Mouse (Mus musculus): Measurements from ENCODE around the gene Ldb2. TPM values are rescaled to one million over a fixed set of nuclear protein-coding genes. Genes with fewer than 3 reads are reported as not detected.

Ldb2 gene
- polyA plus RNA-seq, 1 experiment from 2014 or later: 3.5 TPM

- Histone ChIP-seq H3K4me2 (no peak overlapping the region), H3K4me1 (replicated peaks) (no peaks in the 10 kb centered on the region), H3K9ac (no peak overlapping the region), H3K4me3 (replicated peaks) (no peak overlapping the region), H3K9me3 (replicated peaks) (no peaks in the 10 kb centered on the region), H3K36me3 (replicated peaks) (no peaks in the 10 kb centered on the region), H3K27ac (replicated peaks) (no peak overlapping the region), H3K27me3 (no peaks in the 10 kb centered on the region)
- ATAC-seq (ENCODE audit: insufficient read depth): no peak
- WGBS (ENCODE audit: insufficient replicate concordance): 34% methylated on average over 1 of the region's 1 CpGs
These were observed 210.2 kb downstream of the Ldb2 start for GRCm38 (mm10) chr5:44589318-44589717.

GRCm38 (mm10) chr5:44586571-44586970 is 212.9 kb downstream of the Ldb2 start:
- 52% methylated on average over 5 of the region's 5 CpGs for WGBS (ENCODE audit: insufficient replicate concordance)
- H3K27ac ChIP-seq (replicated peaks): no peak overlapping the region
- ATAC-seq (ENCODE audit: insufficient read depth): no peak
- H3K9me3 ChIP-seq (replicated peaks): no peaks in the 10 kb centered on the region
- no peaks in the 10 kb centered on the region for H3K27me3 ChIP-seq
- H3K4me3 ChIP-seq (replicated peaks): no peak overlapping the region
- H3K4me2 ChIP-seq: no peak overlapping the region
- no peak overlapping the region for H3K9ac ChIP-seq
- no peaks in the 10 kb centered on the region for H3K36me3 ChIP-seq (replicated peaks)
- no peaks in the 10 kb centered on the region for H3K4me1 ChIP-seq (replicated peaks)

GRCm38 (mm10) chr5:44579899-44580459 is 219.5 kb downstream of the Ldb2 start:
- Histone ChIP-seq H3K4me3 (replicated peaks) (no peak overlapping the region), H3K9ac (no peak overlapping the region), H3K27me3 (no peaks in the 10 kb centered on the region), H3K4me2 (no peak overlapping the region), H3K4me1 (replicated peaks) (no peaks in the 10 kb centered on the region), H3K9me3 (replicated peaks) (no peaks in the 10 kb centered on the region), H3K27ac (replicated peaks) (no peak overlapping the region), H3K36me3 (replicated peaks) (no peaks in the 10 kb centered on the region)
- 64% methylated on average over 10 of the region's 10 CpGs for WGBS (ENCODE audit: insufficient replicate concordance)
- no peak for ATAC-seq (ENCODE audit: insufficient read depth)

GRCm38 (mm10) chr5:44576682-44577349 is 222.7 kb downstream of the Ldb2 start:
- H3K36me3 ChIP-seq (replicated peaks): no peaks in the 10 kb centered on the region
- H3K4me3 ChIP-seq (replicated peaks): no peak overlapping the region
- 50% methylated on average over 2 of the region's 2 CpGs for WGBS (ENCODE audit: insufficient replicate concordance)
- H3K27ac ChIP-seq (replicated peaks): no peak overlapping the region
- ATAC-seq (ENCODE audit: insufficient read depth): no peak
- no peaks in the 10 kb centered on the region for H3K27me3 ChIP-seq
- H3K9me3 ChIP-seq (replicated peaks): no peaks in the 10 kb centered on the region
- H3K4me2 ChIP-seq: no peak overlapping the region
- H3K9ac ChIP-seq: no peak overlapping the region
- H3K4me1 ChIP-seq (replicated peaks): no peaks in the 10 kb centered on the region

GRCm38 (mm10) chr5:44574681-44575080 is 224.8 kb downstream of the Ldb2 start:
- 63% methylated on average over 1 of the region's 1 CpGs for WGBS (ENCODE audit: insufficient replicate concordance)
- H3K4me2 ChIP-seq: no peak overlapping the region
- no peaks in the 10 kb centered on the region for H3K4me1 ChIP-seq (replicated peaks)
- no peaks in the 10 kb centered on the region for H3K27me3 ChIP-seq
- H3K36me3 ChIP-seq (replicated peaks): no peaks in the 10 kb centered on the region
- no peak for ATAC-seq (ENCODE audit: insufficient read depth)
- H3K4me3 ChIP-seq (replicated peaks): no peak overlapping the region
- no peak overlapping the region for H3K27ac ChIP-seq (replicated peaks)
- H3K9me3 ChIP-seq (replicated peaks): no peaks in the 10 kb centered on the region
- H3K9ac ChIP-seq: no peak overlapping the region

GRCm38 (mm10) chr5:44553765-44554352 is 245.6 kb downstream of the Ldb2 start:
- WGBS (ENCODE audit: insufficient replicate concordance): 67% methylated on average over 11 of the region's 11 CpGs
- no peaks in the 10 kb centered on the region for H3K9me3 ChIP-seq (replicated peaks)
- no peaks in the 10 kb centered on the region for H3K36me3 ChIP-seq (replicated peaks)
- H3K4me2 ChIP-seq: no peak overlapping the region
- no peak overlapping the region for H3K4me3 ChIP-seq (replicated peaks)
- H3K9ac ChIP-seq: no peak overlapping the region
- ATAC-seq (ENCODE audit: insufficient read depth): no peak
- H3K27me3 ChIP-seq: no peaks in the 10 kb centered on the region
- no peak overlapping the region for H3K27ac ChIP-seq (replicated peaks)
- H3K4me1 ChIP-seq (replicated peaks): no peaks in the 10 kb centered on the region

- Histone ChIP-seq H3K9me3 (replicated peaks) (no peaks in the 10 kb centered on the region), H3K27ac (replicated peaks) (no peak overlapping the region), H3K27me3 (no peaks in the 10 kb centered on the region), H3K4me3 (replicated peaks) (no peak overlapping the region), H3K4me1 (replicated peaks) (no peaks in the 10 kb centered on the region), H3K9ac (no peak overlapping the region), H3K4me2 (no peak overlapping the region), H3K36me3 (replicated peaks) (no peaks in the 10 kb centered on the region)
- ATAC-seq (ENCODE audit: insufficient read depth): no peak
These were observed 246.3 kb downstream of the Ldb2 start for GRCm38 (mm10) chr5:44553155-44553554.

- no peaks in the 10 kb centered on the region for H3K4me1 ChIP-seq (replicated peaks)
- 69% methylated on average over 8 of the region's 8 CpGs for WGBS (ENCODE audit: insufficient replicate concordance)
- ATAC-seq (ENCODE audit: insufficient read depth): no peak
- no peaks in the 10 kb centered on the region for H3K27me3 ChIP-seq
- H3K27ac ChIP-seq (replicated peaks): no peak overlapping the region
- H3K9ac ChIP-seq: no peak overlapping the region
- no peak overlapping the region for H3K4me2 ChIP-seq
- no peaks in the 10 kb centered on the region for H3K36me3 ChIP-seq (replicated peaks)
- no peaks in the 10 kb centered on the region for H3K9me3 ChIP-seq (replicated peaks)
- no peak overlapping the region for H3K4me3 ChIP-seq (replicated peaks)
These were observed 247.4 kb downstream of the Ldb2 start for GRCm38 (mm10) chr5:44552121-44552520.

- no peak for ATAC-seq (ENCODE audit: insufficient read depth)
- Histone ChIP-seq H3K27ac (replicated peaks) (no peak overlapping the region), H3K4me1 (replicated peaks) (no peaks in the 10 kb centered on the region), H3K4me3 (replicated peaks) (no peak overlapping the region), H3K36me3 (replicated peaks) (no peaks in the 10 kb centered on the region), H3K27me3 (no peaks in the 10 kb centered on the region), H3K9me3 (replicated peaks) (no peaks in the 10 kb centered on the region), H3K4me2 (no peak overlapping the region), H3K9ac (no peak overlapping the region)
- 76% methylated on average over 11 of the region's 11 CpGs for WGBS (ENCODE audit: insufficient replicate concordance)
These were observed 251.0 kb downstream of the Ldb2 start for GRCm38 (mm10) chr5:44548468-44548867.

- no peaks in the 10 kb centered on the region for H3K27me3 ChIP-seq
- no peak overlapping the region for H3K9ac ChIP-seq
- no peak overlapping the region for H3K4me2 ChIP-seq
- no peak for ATAC-seq (ENCODE audit: insufficient read depth)
- H3K27ac ChIP-seq (replicated peaks): no peak overlapping the region
- no peaks in the 10 kb centered on the region for H3K4me1 ChIP-seq (replicated peaks)
- H3K4me3 ChIP-seq (replicated peaks): no peak overlapping the region
- no peaks in the 10 kb centered on the region for H3K36me3 ChIP-seq (replicated peaks)
- 76% methylated on average over 2 of the region's 2 CpGs for WGBS (ENCODE audit: insufficient replicate concordance)
- H3K9me3 ChIP-seq (replicated peaks): no peaks in the 10 kb centered on the region
These were observed 255.9 kb downstream of the Ldb2 start for GRCm38 (mm10) chr5:44543472-44544132.

GRCm38 (mm10) chr5:44541748-44542147 is 257.7 kb downstream of the Ldb2 start:
- Histone ChIP-seq H3K4me3 (replicated peaks) (no peak overlapping the region), H3K9me3 (replicated peaks) (no peaks in the 10 kb centered on the region), H3K4me1 (replicated peaks) (no peaks in the 10 kb centered on the region), H3K36me3 (replicated peaks) (no peaks in the 10 kb centered on the region), H3K27me3 (no peaks in the 10 kb centered on the region), H3K4me2 (no peak overlapping the region), H3K27ac (replicated peaks) (no peak overlapping the region), H3K9ac (no peak overlapping the region)
- ATAC-seq (ENCODE audit: insufficient read depth): no peak
- WGBS (ENCODE audit: insufficient replicate concordance): 69% methylated on average over 9 of the region's 9 CpGs

Data from liver, embryonic 15.5 days (tissue).